Mouse (Mus musculus) ES-Bruce4 (cell line): ENCODE measurements around the gene Rd3. TPM values are rescaled to one million over a fixed set of nuclear protein-coding genes. Genes with fewer than 3 reads are reported as not detected.

ENCODE experiments used
- H3K27ac ChIP-seq: 2 replicates; pipeline ENCODE4 v1.5.1; 2012; ENCODE audit warnings: low read length, inconsistent platforms; ENCODE audit not compliant: insufficient read depth
- H3K27me3 ChIP-seq: 2 replicates; pipeline ENCODE4 v1.6.1; 2012; ENCODE audit warnings: mild to moderate bottlenecking, low read length, inconsistent platforms; ENCODE audit not compliant: control insufficient read depth, poor library complexity, insufficient read depth, severe bottlenecking
- H3K36me3 ChIP-seq: 2 replicates; pipeline ENCODE4 v1.6.1; 2012; ENCODE audit warnings: inconsistent platforms, mild to moderate bottlenecking, low read length, moderate library complexity; ENCODE audit not compliant: control insufficient read depth, poor library complexity, insufficient read depth, severe bottlenecking
- H3K4me1 ChIP-seq: one replicate; pipeline ENCODE4 v1.8.1; 2011; ENCODE audit warnings: low read length; ENCODE audit not compliant: control insufficient read depth, insufficient read depth
- H3K4me3 ChIP-seq: 2 replicates; pipeline ENCODE4 v1.5.1; 2011; ENCODE audit warnings: low read depth, mild to moderate bottlenecking, low read length
- H3K9ac ChIP-seq: 2 replicates; pipeline ENCODE4 v1.6.1; 2012; ENCODE audit warnings: low read depth, mild to moderate bottlenecking, inconsistent platforms; ENCODE audit not compliant: poor library complexity, severe bottlenecking
- H3K9me3 ChIP-seq: replicated peaks from 2 replicates; pipeline ENCODE4 v1.6.1; 2012; ENCODE audit warnings: mild to moderate bottlenecking, low read length, inconsistent platforms; ENCODE audit not compliant: control insufficient read depth, poor library complexity, insufficient read depth, severe bottlenecking
- CTCF ChIP-seq: IDR thresholded peaks from one replicate; pipeline ENCODE4 v1.8.1; 2011; ENCODE audit warnings: low read depth, low read length
- EP300 ChIP-seq: IDR thresholded peaks from 2 replicates; pipeline ENCODE4 v1.6.1; 2011; ENCODE audit warnings: low read depth, low read length; ENCODE audit not compliant: insufficient read depth
- POLR2A ChIP-seq: IDR thresholded peaks from one replicate; pipeline ENCODE4 v1.8.1; 2011; ENCODE audit warnings: low read length; ENCODE audit not compliant: insufficient read depth
- polyA plus RNA-seq: library from polyadenylated mRNA; stranded (reverse); fragments of >200 nt; gene quantifications from 2 replicates; pipeline ENCODE4 v1.2.4, GENCODE M21; 2011; ENCODE audit warnings: low read depth; ENCODE audit not compliant: missing spikeins, insufficient read depth, insufficient read length

Rd3 gene
- polyA plus RNA-seq, 1 experiment, result not detected

DNA sequence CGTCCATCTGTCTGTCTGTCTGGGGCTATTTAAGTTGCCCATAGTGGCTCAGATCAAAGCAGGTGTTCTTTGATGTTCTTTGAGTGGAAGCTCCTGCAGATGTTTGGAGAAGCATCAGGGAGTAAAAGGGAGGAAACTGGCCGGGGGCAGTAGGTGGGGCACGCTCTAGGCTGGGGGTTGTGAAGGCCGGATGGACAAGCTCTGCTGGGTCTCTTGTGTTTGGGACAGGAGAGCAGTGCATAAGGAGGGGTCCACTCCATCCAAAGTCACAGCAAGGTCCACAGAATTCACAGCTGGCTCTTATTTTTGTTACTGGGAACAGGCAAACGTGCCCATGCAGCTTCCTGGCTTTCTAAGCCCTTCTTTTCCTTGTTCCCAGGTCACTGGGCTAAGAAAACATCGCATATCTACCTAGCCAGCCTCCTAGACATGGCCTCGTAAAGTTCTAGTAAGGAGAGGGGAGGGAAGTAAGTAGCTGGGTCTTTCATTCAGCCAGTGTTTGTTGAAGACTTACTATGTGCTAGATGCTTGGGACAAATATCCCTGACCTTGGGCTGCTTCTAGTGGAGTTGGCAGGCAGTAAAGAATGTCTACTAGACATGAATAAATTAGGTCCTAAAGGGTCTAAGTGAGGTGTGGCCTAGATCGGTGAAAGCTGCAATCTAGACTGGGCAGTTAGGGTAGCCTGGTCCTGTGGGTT is 44.7 kb upstream of the Rd3 start:
- no peak overlapping the region for H3K27ac ChIP-seq
- H3K27me3 ChIP-seq, result no peaks in the 10 kb centered on the region
- no peak for TF ChIP-seq CTCF
- no peak for TF ChIP-seq EP300
- TF ChIP-seq POLR2A, result no peak

DNA sequence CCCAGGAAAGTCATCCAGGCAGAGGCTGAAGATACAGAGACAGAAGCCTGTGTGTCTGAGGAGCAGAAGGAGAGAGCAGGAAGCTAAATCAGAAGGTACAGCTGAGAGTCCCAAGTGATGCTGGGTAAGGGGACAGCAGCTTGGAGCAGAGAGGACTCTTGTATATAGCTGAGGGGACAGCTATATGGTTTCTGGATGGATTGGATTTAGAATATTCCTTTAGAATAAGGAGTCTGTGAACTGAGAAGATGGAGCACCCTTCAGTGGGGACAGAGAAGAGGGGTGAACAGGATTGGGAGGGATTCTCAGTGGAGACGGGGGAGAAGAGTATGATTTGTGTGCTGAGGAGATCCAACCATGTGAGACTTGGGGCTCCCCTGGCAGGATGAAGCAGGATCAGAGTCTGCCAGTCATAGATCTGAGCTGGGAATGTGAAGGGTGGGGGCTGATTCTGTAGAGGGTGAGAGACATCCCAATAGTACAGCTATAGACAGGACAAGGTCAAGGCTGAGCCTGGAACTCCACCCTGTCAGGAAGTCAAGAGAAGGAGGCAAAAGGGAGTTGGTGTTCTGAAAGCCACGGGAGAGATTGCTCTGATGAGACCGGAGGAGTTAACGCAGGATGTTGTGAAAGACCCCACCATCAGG is 44.1 kb upstream of the Rd3 start:
- no peaks in the 10 kb centered on the region for H3K36me3 ChIP-seq
- TF ChIP-seq POLR2A (no peak), EP300 (no peak), CTCF (no peak)
- no peaks in the 10 kb centered on the region; the same call in 1 of the 2 replicates for H3K9me3 ChIP-seq
- H3K27ac ChIP-seq, result no peak overlapping the region
- no peak overlapping the region for H3K4me3 ChIP-seq
- H3K4me1 ChIP-seq, result no peaks in the 10 kb centered on the region
- no peaks in the 10 kb centered on the region for H3K27me3 ChIP-seq
- no peak overlapping the region for H3K9ac ChIP-seq

More for the DNA sequence above, 44.7 kb upstream of the Rd3 start:
- H3K36me3 ChIP-seq, result no peaks in the 10 kb centered on the region
- no peak overlapping the region for H3K4me3 ChIP-seq
- H3K4me1 ChIP-seq, result peaks cover 1% of the 10 kb centered on the region
- H3K9ac ChIP-seq, result no peak overlapping the region
- no peaks in the 10 kb centered on the region; the same call in 1 of the 2 replicates for H3K9me3 ChIP-seq

DNA sequence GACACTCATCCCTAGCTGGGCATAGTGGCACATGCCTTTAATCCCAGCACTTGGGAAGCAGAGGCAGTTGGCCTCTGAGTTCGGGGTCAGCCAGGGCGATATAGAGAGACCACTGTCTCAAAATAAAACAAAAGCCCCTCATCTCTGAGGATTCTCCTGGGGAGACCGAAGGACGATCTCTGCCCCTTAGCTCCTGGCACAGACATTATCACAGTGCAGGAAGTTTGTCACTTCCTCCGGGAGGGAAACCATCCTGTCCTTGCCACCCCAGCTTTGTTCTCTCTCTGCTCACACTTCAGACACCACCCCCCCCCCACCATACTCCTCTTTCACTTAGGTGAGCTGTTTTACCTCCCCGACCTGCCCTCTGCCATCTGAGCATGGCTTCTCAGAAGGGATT is 33.5 kb upstream of the Rd3 start:
- TF ChIP-seq CTCF (no peak), EP300 (no peak), POLR2A (no peak)
- no peak overlapping the region for H3K27ac ChIP-seq
- H3K9ac ChIP-seq, result no peak overlapping the region
- no peaks in the 10 kb centered on the region for H3K27me3 ChIP-seq
- no peaks in the 10 kb centered on the region for H3K9me3 ChIP-seq
- H3K4me3 ChIP-seq, result no peak overlapping the region
- H3K36me3 ChIP-seq, result no peaks in the 10 kb centered on the region
- peaks cover 5% of the 10 kb centered on the region for H3K4me1 ChIP-seq

DNA sequence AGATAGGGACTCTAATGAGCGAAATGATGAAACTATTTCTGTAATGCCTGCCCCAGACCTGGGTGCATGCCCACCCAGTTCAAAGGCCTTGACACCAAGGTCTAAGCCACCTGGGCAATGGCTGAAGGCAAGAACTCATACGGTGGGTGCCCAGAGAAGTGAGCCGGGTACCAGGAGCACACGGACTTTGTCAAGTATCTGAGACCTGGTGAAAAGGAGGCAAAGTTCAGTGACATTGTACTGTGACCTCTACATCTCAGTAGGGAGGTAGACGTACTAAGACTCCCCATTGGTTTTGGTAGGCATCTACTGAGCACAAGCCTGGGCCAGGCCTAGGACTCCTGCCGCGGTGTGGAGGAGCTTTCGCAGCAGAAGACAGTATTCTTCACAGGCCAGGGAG is 31.8 kb upstream of the Rd3 start:
- Histone ChIP-seq H3K36me3 (no peaks in the 10 kb centered on the region), H3K9ac (no peak overlapping the region), H3K27me3 (no peaks in the 10 kb centered on the region), H3K4me3 (no peak overlapping the region), H3K27ac (no peak overlapping the region), H3K4me1 (peaks cover 5% of the 10 kb centered on the region), H3K9me3 (no peaks in the 10 kb centered on the region)
- no peak for TF ChIP-seq EP300
- TF ChIP-seq POLR2A, result no peak
- TF ChIP-seq CTCF, result no peak

DNA sequence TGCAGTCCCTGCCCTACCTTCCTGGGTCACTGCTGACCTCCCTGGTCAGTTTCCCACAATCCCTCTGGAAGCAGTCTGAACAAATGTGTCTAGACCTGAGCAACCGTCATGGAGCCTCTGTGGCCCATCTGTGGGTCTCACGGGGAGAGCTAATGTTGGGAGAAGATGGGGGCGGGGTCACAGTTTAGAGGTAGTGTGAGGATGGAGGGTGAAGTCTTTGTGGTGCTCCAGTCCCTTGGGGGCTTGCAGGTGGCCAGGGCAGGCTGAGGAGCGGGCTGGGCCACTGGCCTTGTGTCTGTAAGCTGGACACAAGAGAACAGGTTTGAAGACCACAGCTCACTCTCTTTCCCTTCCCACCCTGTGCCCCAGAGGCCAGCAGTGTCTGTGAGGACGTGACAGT is 31.4 kb upstream of the Rd3 start:
- no peaks in the 10 kb centered on the region for H3K9me3 ChIP-seq
- no peak overlapping the region for H3K9ac ChIP-seq
- TF ChIP-seq POLR2A, result no peak
- no peak for TF ChIP-seq CTCF
- TF ChIP-seq EP300, result no peak
- no peak overlapping the region for H3K27ac ChIP-seq
- H3K36me3 ChIP-seq, result no peaks in the 10 kb centered on the region
- H3K4me1 ChIP-seq, result peaks cover 5% of the 10 kb centered on the region
- no peak overlapping the region for H3K4me3 ChIP-seq
- H3K27me3 ChIP-seq, result no peaks in the 10 kb centered on the region

DNA sequence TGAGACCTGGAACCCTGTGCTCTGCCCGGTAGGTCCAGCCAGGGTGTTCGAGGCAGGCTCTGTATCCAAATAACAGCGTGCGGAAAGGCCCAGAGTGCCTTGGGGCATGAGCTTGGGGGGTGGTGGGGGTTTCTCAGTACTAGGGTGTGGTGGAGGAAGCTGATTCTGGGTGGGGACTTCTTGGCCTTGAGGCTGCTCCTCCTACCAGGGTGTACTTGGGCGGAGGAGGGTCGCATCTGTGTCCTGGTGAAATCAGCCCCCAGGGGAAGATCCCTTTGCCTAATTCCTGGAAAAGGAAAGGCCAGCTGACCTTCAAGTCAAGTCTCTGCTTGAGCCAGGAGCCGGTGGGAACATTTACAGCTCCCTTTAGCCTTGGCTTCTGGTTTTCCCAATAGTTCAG is 30.9 kb upstream of the Rd3 start:
- TF ChIP-seq POLR2A (no peak), EP300 (peak; percentile 91)

More for the DNA sequence above, 30.9 kb upstream of the Rd3 start:
- Histone ChIP-seq H3K27me3 (no peaks in the 10 kb centered on the region), H3K36me3 (no peaks in the 10 kb centered on the region), H3K27ac (peak overlapping the region; percentile 38; the same call in 1 of the 2 replicates), H3K9me3 (no peaks in the 10 kb centered on the region), H3K4me3 (no peak overlapping the region), H3K4me1 (peaks cover 5% of the 10 kb centered on the region), H3K9ac (no peak overlapping the region)
